Mouse (Mus musculus) monocyte, adult 5-6 weeks (primary cell): ENCODE data around the gene Pabpn1l. TPM values are rescaled to one million over a fixed set of nuclear protein-coding genes. Genes with fewer than 3 reads are reported as not detected.
"Not testable (repeated sequence)": the region's sequence is repeated elsewhere in the genome, so short reads cannot be mapped to it uniquely, and the experiment has no call there.

Experiments used
- ATAC-seq: fragments of 153-309, 156-312 bp; replicated peaks from 2 replicates; pipeline ENCODE4 v1.8.0; 2017; ENCODE audit warnings: mild to moderate bottlenecking; ENCODE audit not compliant: low TSS enrichment, insufficient number of reproducible peaks, severe bottlenecking, poor library complexity, low FRiP score
- total RNA-seq: library from RNA; stranded (forward); fragments of 200-1000, 200-491, 200-594 nt; gene quantifications from 3 replicates; pipeline ENCODE4 v1.2.3, GENCODE M21; 2017

Pabpn1l gene
- total RNA-seq, 1 experiment from 2014 or later: not detected

GRCm38 (mm10) chr8:122652643-122653042 is 30.1 kb upstream of the Pabpn1l start:
- no peak for ATAC-seq

GRCm38 (mm10) chr8:122651326-122651921 is 28.9 kb upstream of the Pabpn1l start:
- ATAC-seq: no peak

GRCm38 (mm10) chr8:122648192-122648970 is 25.8 kb upstream of the Pabpn1l start:
- ATAC-seq: no peak

GRCm38 (mm10) chr8:122646337-122646736 is 23.8 kb upstream of the Pabpn1l start:
- ATAC-seq: no peak

GRCm38 (mm10) chr8:122644175-122644954 is 21.8 kb upstream of the Pabpn1l start:
- no peak for ATAC-seq

GRCm38 (mm10) chr8:122642071-122642470 is 19.5 kb upstream of the Pabpn1l start:
- ATAC-seq: no peak

GRCm38 (mm10) chr8:122641406-122641805 is 18.9 kb upstream of the Pabpn1l start:
- ATAC-seq: no peak

- no peak for ATAC-seq
Measured at GRCm38 (mm10) chr8:122640825-122641224, 18.3 kb upstream of the Pabpn1l start.

GRCm38 (mm10) chr8:122639521-122640248 is 17.1 kb upstream of the Pabpn1l start:
- ATAC-seq: no peak

- ATAC-seq: no peak
Measured at GRCm38 (mm10) chr8:122638601-122639000, 16.1 kb upstream of the Pabpn1l start.

- ATAC-seq: no peak
Measured at GRCm38 (mm10) chr8:122637230-122637629, 14.7 kb upstream of the Pabpn1l start.

GRCm38 (mm10) chr8:122636803-122637175 is 14.2 kb upstream of the Pabpn1l start:
- no peak for ATAC-seq

GRCm38 (mm10) chr8:122635878-122636802 is 13.6 kb upstream of the Pabpn1l start:
- no peak for ATAC-seq

GRCm38 (mm10) chr8:122633205-122633604 is 10.7 kb upstream of the Pabpn1l start:
- ATAC-seq: no peak

GRCm38 (mm10) chr8:122632134-122632533 is 9.6 kb upstream of the Pabpn1l start:
- ATAC-seq: not testable (repeated sequence)

- ATAC-seq: no peak
Measured at GRCm38 (mm10) chr8:122630696-122631095, 8.2 kb upstream of the Pabpn1l start.

GRCm38 (mm10) chr8:122629388-122629787 is 6.8 kb upstream of the Pabpn1l start:
- ATAC-seq: no peak

GRCm38 (mm10) chr8:122626896-122627295 is 4.4 kb upstream of the Pabpn1l start:
- no peak for ATAC-seq
